Mouse (Mus musculus): ENCODE results near the gene Plekhh3.
"Not testable (repeated sequence)": the region's sequence is repeated elsewhere in the genome, so short reads cannot be mapped to it uniquely, and the experiment has no call there.

Plekhh3 gene

GRCm38 (mm10) chr11:101161551-101161950 is 9.6 kb downstream of the Plekhh3 start:
- in situ Hi-C loops (cut with MboI; ENCODE audit: unreplicated experiment in 2 of 2): no loop called here

- in situ Hi-C loops (cut with MboI; ENCODE audit: unreplicated experiment in 2 of 2): not testable (repeated sequence)
These were observed 10.1 kb downstream of the Plekhh3 start for GRCm38 (mm10) chr11:101160981-101161505.

- in situ Hi-C loops (cut with MboI; ENCODE audit: unreplicated experiment in 2 of 2): not testable (repeated sequence)
These were observed 11.0 kb downstream of the Plekhh3 start for GRCm38 (mm10) chr11:101160151-101160550.

GRCm38 (mm10) chr11:101155728-101156371 is 15.3 kb downstream of the Plekhh3 start, which contains the start of gene Tubg2:
Tubg2 (plus strand) TSS chr11:101155907.
- in situ Hi-C loops (cut with MboI; ENCODE audit: unreplicated experiment in 2 of 2): no loop called here

- in situ Hi-C loops (cut with MboI; ENCODE audit: unreplicated experiment in 2 of 2): no loop called here
These were observed 16.0 kb downstream of the Plekhh3 start for GRCm38 (mm10) chr11:101155151-101155550.

GRCm38 (mm10) chr11:101154648-101155047 is 16.5 kb downstream of the Plekhh3 start:
- in situ Hi-C loops (cut with MboI; ENCODE audit: unreplicated experiment in 2 of 2): no loop called here

GRCm38 (mm10) chr11:101152825-101153224 is 18.3 kb downstream of the Plekhh3 start:
- in situ Hi-C loops (cut with MboI; ENCODE audit: unreplicated experiment in 2 of 2): no loop called here

- in situ Hi-C loops (cut with MboI; ENCODE audit: unreplicated experiment in 2 of 2): no loop called here
These were observed 20.1 kb downstream of the Plekhh3 start for GRCm38 (mm10) chr11:101151063-101151462.

GRCm38 (mm10) chr11:101149178-101150105 is 21.7 kb downstream of the Plekhh3 start:
- in situ Hi-C loops (cut with MboI; ENCODE audit: unreplicated experiment in 2 of 2): no loop called here

GRCm38 (mm10) chr11:101148751-101149150 is 22.4 kb downstream of the Plekhh3 start:
- in situ Hi-C loops (cut with MboI; ENCODE audit: unreplicated experiment in 2 of 2): no loop called here

GRCm38 (mm10) chr11:101146377-101146776 is 24.8 kb downstream of the Plekhh3 start:
- in situ Hi-C loops (cut with MboI; ENCODE audit: unreplicated experiment in 2 of 2): no loop called here

GRCm38 (mm10) chr11:101143338-101144225 is 27.6 kb downstream of the Plekhh3 start:
- in situ Hi-C loops (cut with MboI; ENCODE audit: unreplicated experiment in 2 of 2): no loop called here

GRCm38 (mm10) chr11:101142215-101142967 is 28.8 kb downstream of the Plekhh3 start:
- in situ Hi-C loops (cut with MboI; ENCODE audit: unreplicated experiment in 2 of 2): no loop called here

GRCm38 (mm10) chr11:101141088-101141487 is 30.1 kb downstream of the Plekhh3 start:
- in situ Hi-C loops (cut with MboI; ENCODE audit: unreplicated experiment in 2 of 2): no loop called here

- in situ Hi-C loops (cut with MboI; ENCODE audit: unreplicated experiment in 2 of 2): no loop called here
These were observed 30.9 kb downstream of the Plekhh3 start for GRCm38 (mm10) chr11:101140164-101140819.

- in situ Hi-C loops (cut with MboI; ENCODE audit: unreplicated experiment in 2 of 2): no loop called here
These were observed 32.5 kb downstream of the Plekhh3 start for GRCm38 (mm10) chr11:101138536-101139181.

GRCm38 (mm10) chr11:101137000-101137399 is 34.2 kb downstream of the Plekhh3 start:
- in situ Hi-C loops (cut with MboI; ENCODE audit: unreplicated experiment in 2 of 2): no loop called here

GRCm38 (mm10) chr11:101134217-101134865 is 36.8 kb downstream of the Plekhh3 start:
- in situ Hi-C loops (cut with MboI; ENCODE audit: unreplicated experiment in 2 of 2): loop anchor here (5.0 kb wide), 1 partner anchor 38 kb away; the partner anchor contains the start of genes Cntnap1 (in 2 of the 2) and Plekhh3 (in 2 of the 2)

Data from v-Abl transformed pro-B cells (cell line).